Mouse (Mus musculus): ENCODE measurements around the gene Nhsl2.
"Not testable (repeated sequence)": the region's sequence is repeated elsewhere in the genome, so short reads cannot be mapped to it uniquely, and the experiment has no call there.

Gene Nhsl2

DNA sequence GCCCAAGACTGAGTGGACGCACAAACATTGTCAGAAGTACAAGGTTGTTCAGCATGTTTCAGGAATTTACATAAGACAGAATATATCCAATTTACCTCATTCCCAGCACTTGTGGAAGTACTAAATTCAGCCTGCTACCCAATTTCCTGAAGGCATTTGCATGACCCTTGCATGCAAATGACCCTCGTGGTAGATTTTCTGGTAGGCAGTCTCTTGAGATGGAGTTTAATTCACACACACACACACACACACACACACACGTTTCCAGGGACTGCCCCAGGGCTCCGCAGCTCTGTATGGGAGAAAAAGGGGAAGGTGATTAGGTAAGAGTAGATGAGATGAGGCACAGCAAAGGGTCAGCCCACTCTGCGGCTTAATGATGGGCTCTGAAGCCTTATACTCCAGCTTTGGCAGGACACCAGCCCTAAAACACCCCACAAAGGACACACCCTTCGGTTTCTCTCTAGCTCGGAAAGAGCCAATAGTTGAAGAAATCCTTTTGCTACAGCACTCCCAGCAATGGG is 245.3 kb downstream of the Nhsl2 start:
- peak; percentile 16 for DNase-seq

GRCm38 (mm10) chrX:102101886-102102285 is 252.7 kb downstream of the Nhsl2 start:
- DNase-seq, result peak; percentile 55

GRCm38 (mm10) chrX:102103830-102104229 is 254.6 kb downstream of the Nhsl2 start:
- peak; percentile 4 for DNase-seq

DNA sequence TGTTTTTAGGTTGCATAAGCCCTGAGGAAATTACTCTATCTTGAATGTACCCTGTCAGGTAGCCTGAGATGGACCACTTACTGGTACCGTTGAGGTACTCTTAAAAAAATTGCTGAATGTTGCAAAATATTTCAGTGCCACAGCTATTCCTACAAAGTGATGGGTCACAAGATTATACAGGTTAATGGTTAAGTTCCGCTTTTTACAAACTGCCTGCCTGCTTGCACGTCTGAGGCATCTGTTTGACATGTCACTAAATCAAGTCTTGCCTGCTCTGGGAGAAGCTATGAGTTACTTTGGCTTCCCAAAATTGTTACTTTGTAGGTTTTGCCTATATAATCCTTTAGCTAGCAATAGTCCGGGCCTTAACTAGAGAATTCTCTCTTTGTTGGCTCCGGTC is 260.2 kb downstream of the Nhsl2 start:
- DNase-seq, result not testable (repeated sequence)

DNA sequence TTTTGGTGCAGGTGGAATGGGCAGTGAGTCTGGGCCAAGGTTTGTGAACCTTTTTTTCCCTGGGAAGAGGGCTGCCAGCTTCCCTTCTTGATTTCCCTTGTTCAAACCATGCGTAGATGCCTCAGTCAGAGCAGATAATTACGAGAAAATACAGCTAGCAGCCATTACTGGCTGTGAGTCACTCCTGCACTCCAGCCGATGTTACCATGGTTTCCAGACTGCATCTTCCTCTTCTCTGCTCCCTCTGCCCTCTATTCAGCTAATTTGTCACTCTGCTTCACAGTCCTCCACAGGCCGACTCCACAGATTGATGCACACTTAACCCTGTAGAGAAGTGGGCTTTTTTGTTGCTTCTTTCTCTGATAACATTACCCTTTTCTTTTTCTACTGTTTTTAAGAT is 266.5 kb downstream of the Nhsl2 start:
- peak; percentile 41 for DNase-seq

- DNase-seq, result peak; percentile 100
Measured at GRCm38 (mm10) chrX:102119042-102119864, 270.1 kb downstream of the Nhsl2 start, which contains the start of gene Pin4. Gene Pin4 (plus strand): TSS chrX:102119447.

- no peak for DNase-seq
Measured at GRCm38 (mm10) chrX:102121321-102121720, 272.1 kb downstream of the Nhsl2 start.

DNA sequence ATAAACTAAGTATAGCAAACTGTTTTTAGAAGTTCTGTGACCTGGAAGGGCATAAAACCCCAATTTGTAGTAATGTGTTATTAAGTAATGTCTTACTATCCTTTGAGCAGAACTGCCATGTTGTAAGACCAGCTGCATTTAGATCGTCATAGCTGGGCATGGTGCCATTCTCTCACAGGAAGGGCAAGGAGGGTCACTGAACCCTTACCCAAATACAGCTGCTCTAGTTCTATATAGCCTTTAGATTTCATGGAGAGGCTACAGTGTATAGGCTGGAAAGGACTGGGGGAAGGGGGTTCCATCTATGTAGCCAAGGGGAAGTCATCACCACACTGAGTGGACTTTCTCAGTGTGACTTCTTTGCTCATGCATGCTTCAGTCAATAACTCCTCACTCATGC is 292.0 kb downstream of the Nhsl2 start:
- DNase-seq, result no peak

All from heart, adult 11 months (tissue).